Mouse (Mus musculus): ENCODE data around the gene Soat1. TPM values are rescaled to one million over a fixed set of nuclear protein-coding genes. Genes with fewer than 3 reads are reported as not detected.

Soat1 gene
- 616 TPM for polyA plus RNA-seq (2014; fragmentation: Illumina TruSeq; extraction: RNeasy Lipid Tissue Mini Kit (QIAGEN cat#74804))

GRCm38 (mm10) chr1:156473961-156474503 lies at the start of gene Soat1:
Gene Soat1, minus strand, starts transcription at chr1:156474331.

GRCm38 (mm10) chr1:156523842-156524241 lies 49.7 kb upstream of the Soat1 start, which contains the start of gene Gm10031:
Gene Gm10031, plus strand, starts transcription at chr1:156524012.

GRCm38 (mm10) chr1:156420671-156421297 lies 53.3 kb downstream of the Soat1 start, which contains the start of gene Axdnd1:
Gene Axdnd1, minus strand, starts transcription at chr1:156421159.

Other genes starting within 250 kb of the Soat1 start
- 29.8 TPM for gene Tdrd5, start 170.7 kb downstream of the Soat1 start, polyA plus RNA-seq (2014; fragmentation: Illumina TruSeq; extraction: RNeasy Lipid Tissue Mini Kit (QIAGEN cat#74804))
- 5.2 TPM for gene Nphs2, start 163.6 kb downstream of the Soat1 start, polyA plus RNA-seq (2014; fragmentation: Illumina TruSeq; extraction: RNeasy Lipid Tissue Mini Kit (QIAGEN cat#74804))
- gene Gm2000, start 108.3 kb downstream of the Soat1 start, polyA plus RNA-seq (2014; fragmentation: Illumina TruSeq; extraction: RNeasy Lipid Tissue Mini Kit (QIAGEN cat#74804)): 8.0 TPM
- gene Axdnd1, start 53.2 kb downstream of the Soat1 start, polyA plus RNA-seq (2014; fragmentation: Illumina TruSeq; extraction: RNeasy Lipid Tissue Mini Kit (QIAGEN cat#74804)): 7.9 TPM
- gene Gm10031, start 49.7 kb upstream of the Soat1 start, polyA plus RNA-seq (2014; fragmentation: Illumina TruSeq; extraction: RNeasy Lipid Tissue Mini Kit (QIAGEN cat#74804)): 7.5 TPM
- gene Abl2, start 84.5 kb upstream of the Soat1 start, polyA plus RNA-seq (2014; fragmentation: Illumina TruSeq; extraction: RNeasy Lipid Tissue Mini Kit (QIAGEN cat#74804)): 16.1 TPM
- gene Tor3a, start 200.0 kb upstream of the Soat1 start, polyA plus RNA-seq (2014; fragmentation: Illumina TruSeq; extraction: RNeasy Lipid Tissue Mini Kit (QIAGEN cat#74804)): 10.4 TPM
- gene Fam20b, start 244.8 kb upstream of the Soat1 start, polyA plus RNA-seq (2014; fragmentation: Illumina TruSeq; extraction: RNeasy Lipid Tissue Mini Kit (QIAGEN cat#74804)): 107 TPM

Measured in ovary, adult 10 weeks (tissue).